Mouse (Mus musculus) adrenal gland, postnatal 4 days (tissue): ENCODE data around the gene Gm28729. TPM values are rescaled to one million over a fixed set of nuclear protein-coding genes. Genes with fewer than 3 reads are reported as not detected.
"Not testable (repeated sequence)": the region's sequence is repeated elsewhere in the genome, so short reads cannot be mapped to it uniquely, and the experiment has no call there.

ENCODE experiments used
- DNase-seq, 2 experiments: peaks; one replicate each; pipeline ENCODE4 v3.0.0; 2021 to 2022; ENCODE audit warnings: low spot score in 2 of 2, mixed read lengths in 2 of 2
- long read RNA-seq, 2 experiments: library from polyadenylated mRNA; stranded (forward); transcript quantifications; one replicate each; pipeline ENCODE4 v2.0.0; 2021
- total RNA-seq, 2 experiments: library from RNA; stranded (reverse); gene quantifications; 2 replicates each; pipeline ENCODE4 v1.2.3; 2021

Gene Gm28729
- not detected for total RNA-seq
- long read RNA-seq, experiment 1 = 0 reads
- long read RNA-seq, experiment 2 = 0 reads

- DNase-seq = no peak
Observed at GRCm38 (mm10) chr9:96524972-96525506, at the start of gene Gm28729. Gene Gm28729 (minus strand): TSS chr9:96525264.

- DNase-seq = no peak
Observed at GRCm38 (mm10) chr9:96573252-96573651, 48.2 kb upstream of the Gm28729 start.

GRCm38 (mm10) chr9:96572754-96573153, 47.7 kb upstream of the Gm28729 start:
- no peak for DNase-seq

GRCm38 (mm10) chr9:96566470-96566996, 41.5 kb upstream of the Gm28729 start:
- no peak for DNase-seq

GRCm38 (mm10) chr9:96563501-96563900, 38.4 kb upstream of the Gm28729 start:
- no peak for DNase-seq

- DNase-seq = no peak
Observed at GRCm38 (mm10) chr9:96559148-96559547, 34.1 kb upstream of the Gm28729 start.

- no peak for DNase-seq
Observed at GRCm38 (mm10) chr9:96558594-96558993, 33.5 kb upstream of the Gm28729 start.

GRCm38 (mm10) chr9:96554095-96554494, 29.0 kb upstream of the Gm28729 start:
- no peak for DNase-seq

GRCm38 (mm10) chr9:96545410-96545809, 20.3 kb upstream of the Gm28729 start:
- no peak for DNase-seq

GRCm38 (mm10) chr9:96543643-96544640, 18.9 kb upstream of the Gm28729 start:
- peak in 1 of 2 experiments; percentile 28 for DNase-seq

GRCm38 (mm10) chr9:96538916-96539315, 13.9 kb upstream of the Gm28729 start:
- DNase-seq = no peak

- no peak for DNase-seq
Observed at GRCm38 (mm10) chr9:96537615-96537919, 12.5 kb upstream of the Gm28729 start.

GRCm38 (mm10) chr9:96536895-96537614, 12.0 kb upstream of the Gm28729 start:
- peak in 1 of 2 experiments; percentile 19 for DNase-seq

GRCm38 (mm10) chr9:96536093-96536492, 11.0 kb upstream of the Gm28729 start:
- not testable (repeated sequence) for DNase-seq

- DNase-seq = no peak
Observed at GRCm38 (mm10) chr9:96535431-96535830, 10.4 kb upstream of the Gm28729 start.

GRCm38 (mm10) chr9:96534256-96534655, 9.2 kb upstream of the Gm28729 start:
- DNase-seq = no peak

GRCm38 (mm10) chr9:96533476-96533875, 8.4 kb upstream of the Gm28729 start:
- no peak for DNase-seq

GRCm38 (mm10) chr9:96532531-96532930, 7.5 kb upstream of the Gm28729 start:
- DNase-seq = no peak

- DNase-seq = no peak
Observed at GRCm38 (mm10) chr9:96530674-96531081, 5.6 kb upstream of the Gm28729 start.

GRCm38 (mm10) chr9:96529961-96530673, 5.1 kb upstream of the Gm28729 start:
- no peak for DNase-seq

GRCm38 (mm10) chr9:96526011-96526410, 947 bp upstream of the Gm28729 start:
- no peak for DNase-seq
